Mouse (Mus musculus): ENCODE results near the gene Ppl. TPM values are rescaled to one million over a fixed set of nuclear protein-coding genes. Genes with fewer than 3 reads are reported as not detected.

The Ppl gene
- total RNA-seq, 2 experiments from 2014 or later: 3.3 to 3.9 TPM

- peak; percentile 83 for DNase-seq
- intact Hi-C loops (cut with DNase I): loop anchor here (2.0 to 5.0 kb wide), 2 partner anchors 38 to 97 kb away; partner anchors contain the start of genes Rogdi and Sec14l5
These were observed 81.7 kb downstream of the Ppl start for GRCm38 (mm10) chr16:5050251-5051110.

- intact Hi-C loops (cut with DNase I): loop anchor here (2.0 to 5.0 kb wide), 2 partner anchors 37 to 97 kb away; partner anchors contain the start of genes Rogdi and Sec14l5
These were observed 82.4 kb downstream of the Ppl start, which contains the start of the genes Glyr1 and Ubn1 for GRCm38 (mm10) chr16:5049774-5050234. Gene Glyr1, minus strand, starts transcription at chr16:5049863. Gene Ubn1, plus strand, starts transcription at chr16:5050057.

GRCm38 (mm10) chr16:5049182-5049773 is 82.9 kb downstream of the Ppl start:
- intact Hi-C loops (cut with DNase I): no loop called here
- DNase-seq: no peak

More at GRCm38 (mm10) chr16:5049774-5050234, 82.4 kb downstream of the Ppl start, which contains the start of the genes Glyr1 and Ubn1:
- peak; percentile 99 for DNase-seq

- intact Hi-C loops (cut with DNase I): no loop called here
These were observed 86.9 kb downstream of the Ppl start for GRCm38 (mm10) chr16:5045322-5045721.

GRCm38 (mm10) chr16:5036649-5037234 is 95.5 kb downstream of the Ppl start:
- DNase-seq: peak; percentile 25 to 26

More at GRCm38 (mm10) chr16:5045322-5045721, 86.9 kb downstream of the Ppl start:
- DNase-seq: no peak

More at GRCm38 (mm10) chr16:5036649-5037234, 95.5 kb downstream of the Ppl start:
- intact Hi-C loops (cut with DNase I): no loop called here

Other genes starting within 250 kb of the Ppl start
- 100 to 1,000 TPM; 151 to 161 TPM for gene Mgrn1, start 246.2 kb downstream of the Ppl start, total RNA-seq (2021)
- gene Nudt16l1, start 193.7 kb downstream of the Ppl start, total RNA-seq (2021): 10 to 100 TPM; 31.4 to 32.3 TPM
- 10 to 100 TPM; 15.3 to 16.3 TPM for gene Anks3, start 168.2 kb downstream of the Ppl start, total RNA-seq (2021)
- gene Sept12, start 134.6 kb downstream of the Ppl start, total RNA-seq (2021): not detected
- not detected for gene Smim22, start 125.1 kb downstream of the Ppl start, total RNA-seq (2021)
- 10 to 100 TPM; 22.8 to 24.8 TPM for gene Rogdi, start 118.9 kb downstream of the Ppl start, total RNA-seq (2021)
- 10 to 100 TPM; 50.9 to 51.0 TPM for gene Glyr1, start 82.6 kb downstream of the Ppl start, total RNA-seq (2021)
- 10 to 100 TPM; 32.9 to 34.6 TPM for gene Ubn1, start 82.4 kb downstream of the Ppl start, total RNA-seq (2021)
- gene Sec14l5, start 14.7 kb upstream of the Ppl start, total RNA-seq (2021): under 1 TPM; 0.36 to 0.41 TPM
- 10 to 100 TPM in 1 of 2 experiments, 1 to 10 TPM in 1; 8.8 to 10.4 TPM for gene Nagpa, start 71.6 kb upstream of the Ppl start, total RNA-seq (2021)
- 10 to 100 TPM; 29.1 to 31.6 TPM for gene AU021092, start 89.9 kb upstream of the Ppl start, total RNA-seq (2021)
- 10 to 100 TPM; 14.8 to 15.3 TPM for gene Alg1, start 101.2 kb upstream of the Ppl start, total RNA-seq (2021)
- 1 to 10 TPM; 9.2 to 9.3 TPM for gene Eef2kmt, start 123.6 kb upstream of the Ppl start, total RNA-seq (2021)